Mouse (Mus musculus) heart, embryonic 14.5 days (tissue): ENCODE results near the gene Zfp423. TPM values are rescaled to one million over a fixed set of nuclear protein-coding genes. Genes with fewer than 3 reads are reported as not detected.

Experiments used
- ATAC-seq: fragments of 200-750 bp; cut with Nextera tagmentation; 2 replicates; pipeline ENCODE4 v1.8.0; 2017; ENCODE audit warnings: low read depth, moderate TSS enrichment; ENCODE audit not compliant: insufficient number of reproducible peaks, insufficient read depth, low FRiP score
- H3K27ac ChIP-seq, 2 experiments: fragments of 200-500 bp in 1 of 2; fragments of 300-500 bp in 1 of 2; sonication (generic) in 1 of 2; replicated peaks in 1 of 2; 2 replicates each; pipeline ENCODE4 v1.5.1; 2012 to 2014; ENCODE audit warnings: low read depth in 2 of 2, low read length in 2 of 2, control low read depth in 1 of 2, mild to moderate bottlenecking in 1 of 2, mixed read lengths in 1 of 2; ENCODE audit not compliant: control insufficient read depth in 1 of 2, insufficient read depth in 1 of 2
- H3K27me3 ChIP-seq: fragments of 300-500 bp; sonication (generic); 2 replicates; pipeline ENCODE4 v1.6.1; 2014; ENCODE audit warnings: mild to moderate bottlenecking, low read length, control low read depth; ENCODE audit not compliant: control insufficient read depth, insufficient read depth
- H3K36me3 ChIP-seq: fragments of 300-500 bp; sonication (generic); 2 replicates; pipeline ENCODE4 v1.6.1; 2014; ENCODE audit warnings: mild to moderate bottlenecking, control low read depth, low read length, mixed read lengths; ENCODE audit not compliant: control insufficient read depth, insufficient read depth
- H3K4me1 ChIP-seq, 2 experiments: fragments of 200-500 bp in 1 of 2; fragments of 300-500 bp in 1 of 2; sonication (generic) in 1 of 2; 2 replicates each; pipeline ENCODE4 v1.6.1; 2012 to 2014; ENCODE audit warnings: low read length in 2 of 2, control low read depth in 1 of 2, mixed read lengths in 1 of 2; ENCODE audit not compliant: control insufficient read depth in 2 of 2, insufficient read depth in 2 of 2
- H3K4me2 ChIP-seq: fragments of 300-500 bp; sonication (generic); 2 replicates; pipeline ENCODE4 v1.6.1; 2014; ENCODE audit warnings: mild to moderate bottlenecking, low read length
- H3K4me3 ChIP-seq, 2 experiments: fragments of 200-500 bp in 1 of 2; fragments of 300-500 bp in 1 of 2; sonication (generic) in 1 of 2; 2 replicates each; pipeline ENCODE4 v1.5.1; 2012 to 2014; ENCODE audit warnings: low read length in 2 of 2, mild to moderate bottlenecking in 2 of 2, control low read depth in 1 of 2, low read depth in 1 of 2, moderate library complexity in 1 of 2; ENCODE audit not compliant: control insufficient read depth in 1 of 2, insufficient read depth in 1 of 2
- H3K9ac ChIP-seq: fragments of 300-500 bp; sonication (generic); 2 replicates; pipeline ENCODE4 v1.6.1; 2014; ENCODE audit warnings: mild to moderate bottlenecking, low read length
- H3K9me3 ChIP-seq: fragments of 300-500 bp; sonication (generic); 2 replicates; pipeline ENCODE4 v1.6.1; 2016; ENCODE audit warnings: low read length, control low read depth; ENCODE audit not compliant: control insufficient read depth
- WGBS: fragments of 180-500 bp; shearing (Covaris S2); extraction: QIAGEN DNeasy Blood & Tissue Kit; methylation state at CpG from one replicate; pipeline ENCODE4 v1.1.7; 2014; 5-methylcytosine and 5-hydroxymethylcytosine counted together
- polyA plus RNA-seq: library from polyadenylated mRNA; unstranded; fragments of >200 nt; fragmentation: Nextera tagmentation; extraction: Ambion mirVana; gene quantifications from 2 replicates; pipeline ENCODE4 v1.2.1, GENCODE M21; 2014

Gene Zfp423
- polyA plus RNA-seq, 1 experiment from 2014 or later: 5.1 TPM

GRCm38 (mm10) chr8:87943651-87944091, 15.7 kb downstream of the Zfp423 start:
- H3K36me3 ChIP-seq: no peaks in the 10 kb centered on the region
- no peak for ATAC-seq
- H3K27ac ChIP-seq: no peak overlapping the region
- no peaks in the 10 kb centered on the region for H3K27me3 ChIP-seq
- H3K4me2 ChIP-seq: peak overlapping the region; percentile 97
- peak overlapping the region; percentile 46 to 53 for H3K4me3 ChIP-seq
- under 1% methylated on average over 35 of the region's 42 CpGs for WGBS
- peaks cover 17 to 19% of the 10 kb centered on the region in 2 experiments for H3K4me1 ChIP-seq
- H3K9ac ChIP-seq: peak overlapping the region; percentile 77
- no peaks in the 10 kb centered on the region for H3K9me3 ChIP-seq

GRCm38 (mm10) chr8:87940646-87941045, 18.7 kb downstream of the Zfp423 start:
- Histone ChIP-seq H3K4me1 (peaks cover 29% of the 10 kb centered on the region in 2 experiments), H3K4me2 (no peak overlapping the region), H3K27ac (no peak overlapping the region), H3K27me3 (no peaks in the 10 kb centered on the region), H3K36me3 (no peaks in the 10 kb centered on the region), H3K4me3 (no peak overlapping the region), H3K9ac (no peak overlapping the region), H3K9me3 (no peaks in the 10 kb centered on the region)
- ATAC-seq: no peak
- 49% methylated on average over 6 of the region's 6 CpGs for WGBS

- H3K27me3 ChIP-seq: no peaks in the 10 kb centered on the region
- peak overlapping the region; percentile 71 for H3K4me2 ChIP-seq
- H3K4me1 ChIP-seq: peaks cover 27 to 29% of the 10 kb centered on the region in 2 experiments
- no peaks in the 10 kb centered on the region for H3K9me3 ChIP-seq
- peak overlapping the region; percentile 43 to 55; a peak in 1 of 4 replicates for H3K27ac ChIP-seq
- H3K4me3 ChIP-seq: peak overlapping the region; percentile 30 to 39
- no peaks in the 10 kb centered on the region for H3K36me3 ChIP-seq
- peak overlapping the region; percentile 51 for H3K9ac ChIP-seq
- no peak for ATAC-seq
- 17% methylated on average over 8 of the region's 8 CpGs for WGBS
These were observed 20.0 kb downstream of the Zfp423 start for GRCm38 (mm10) chr8:87939308-87939936.

- H3K4me2 ChIP-seq: peak overlapping the region; percentile 71
- H3K36me3 ChIP-seq: no peaks in the 10 kb centered on the region
- peak overlapping the region; percentile 51 for H3K9ac ChIP-seq
- peaks cover 20 to 25% of the 10 kb centered on the region in 2 experiments for H3K4me1 ChIP-seq
- 2% methylated on average over 20 of the region's 20 CpGs for WGBS
- H3K27me3 ChIP-seq: no peaks in the 10 kb centered on the region
- no peaks in the 10 kb centered on the region for H3K9me3 ChIP-seq
- H3K27ac ChIP-seq: peak overlapping the region; percentile 43 to 61
- ATAC-seq: peak; percentile 79
- H3K4me3 ChIP-seq: peak overlapping the region; percentile 30 to 39
These were observed 20.8 kb downstream of the Zfp423 start for GRCm38 (mm10) chr8:87938351-87939232.

- WGBS: 89% methylated on average over 3 of the region's 3 CpGs
- ATAC-seq: no peak
- Histone ChIP-seq H3K9me3 (no peaks in the 10 kb centered on the region), H3K4me1 (peaks cover 21% of the 10 kb centered on the region in 2 experiments), H3K27me3 (no peaks in the 10 kb centered on the region), H3K27ac (no peak overlapping the region), H3K4me2 (no peak overlapping the region), H3K36me3 (no peaks in the 10 kb centered on the region), H3K4me3 (no peak overlapping the region), H3K9ac (no peak overlapping the region)
These were observed 22.2 kb downstream of the Zfp423 start for GRCm38 (mm10) chr8:87937211-87937610.

- no peak overlapping the region for H3K4me2 ChIP-seq
- no peak overlapping the region for H3K4me3 ChIP-seq
- no peak overlapping the region for H3K9ac ChIP-seq
- H3K9me3 ChIP-seq: no peaks in the 10 kb centered on the region
- no peaks in the 10 kb centered on the region for H3K36me3 ChIP-seq
- no peak overlapping the region for H3K27ac ChIP-seq
- H3K4me1 ChIP-seq: peaks cover 21% of the 10 kb centered on the region in 2 experiments
- WGBS: 86% methylated on average over 6 of the region's 6 CpGs
- no peaks in the 10 kb centered on the region for H3K27me3 ChIP-seq
- no peak for ATAC-seq
These were observed 24.2 kb downstream of the Zfp423 start for GRCm38 (mm10) chr8:87935088-87935680.

- H3K27ac ChIP-seq: no peak overlapping the region
- H3K9ac ChIP-seq: no peak overlapping the region
- peaks cover 20 to 21% of the 10 kb centered on the region in 2 experiments for H3K4me1 ChIP-seq
- 60% methylated on average over 13 of the region's 13 CpGs for WGBS
- H3K36me3 ChIP-seq: no peaks in the 10 kb centered on the region
- H3K4me3 ChIP-seq: no peak overlapping the region
- H3K27me3 ChIP-seq: no peaks in the 10 kb centered on the region
- H3K4me2 ChIP-seq: no peak overlapping the region
- no peak for ATAC-seq
- H3K9me3 ChIP-seq: no peaks in the 10 kb centered on the region
These were observed 25.2 kb downstream of the Zfp423 start for GRCm38 (mm10) chr8:87934175-87934574.
